Mouse (Mus musculus) adrenal gland, postnatal 36 days (tissue): ENCODE measurements at regions not wholly inside any gene's neighbourhood (a gene's known extent, or its start where the extent isn't known, plus 50 kb on each side); places are given as distances from the start of the nearest gene placed in this dataset.
A peak's percentile ranks its signal among the peaks of the same experiment; 100 is the strongest.

Source experiments
- DNase-seq, 2 experiments: peaks; one replicate each; pipeline ENCODE4 v3.0.0; 2021; ENCODE audit warnings: mixed read lengths in 1 of 2

DNA sequence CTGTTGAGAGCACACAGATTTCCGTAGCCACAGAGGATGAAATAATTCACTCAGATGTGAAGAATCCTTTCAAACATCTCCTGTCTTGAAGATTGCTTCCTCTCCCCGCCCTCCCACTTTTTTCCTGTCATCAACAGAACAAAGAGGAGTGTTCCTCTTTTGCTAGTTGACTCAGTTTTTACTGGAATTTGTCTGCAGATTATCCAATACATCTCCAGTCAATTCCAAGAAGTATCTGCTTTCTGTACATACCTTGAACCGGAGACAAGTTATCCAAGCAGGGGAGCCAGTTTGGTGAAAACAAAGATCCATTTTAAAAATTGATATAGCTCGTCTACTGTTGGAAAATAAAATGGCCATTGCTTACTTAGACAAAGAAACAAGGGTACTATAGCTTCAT lies 328.5 kb downstream of the Ttll7 start:
- no peak for DNase-seq

DNA sequence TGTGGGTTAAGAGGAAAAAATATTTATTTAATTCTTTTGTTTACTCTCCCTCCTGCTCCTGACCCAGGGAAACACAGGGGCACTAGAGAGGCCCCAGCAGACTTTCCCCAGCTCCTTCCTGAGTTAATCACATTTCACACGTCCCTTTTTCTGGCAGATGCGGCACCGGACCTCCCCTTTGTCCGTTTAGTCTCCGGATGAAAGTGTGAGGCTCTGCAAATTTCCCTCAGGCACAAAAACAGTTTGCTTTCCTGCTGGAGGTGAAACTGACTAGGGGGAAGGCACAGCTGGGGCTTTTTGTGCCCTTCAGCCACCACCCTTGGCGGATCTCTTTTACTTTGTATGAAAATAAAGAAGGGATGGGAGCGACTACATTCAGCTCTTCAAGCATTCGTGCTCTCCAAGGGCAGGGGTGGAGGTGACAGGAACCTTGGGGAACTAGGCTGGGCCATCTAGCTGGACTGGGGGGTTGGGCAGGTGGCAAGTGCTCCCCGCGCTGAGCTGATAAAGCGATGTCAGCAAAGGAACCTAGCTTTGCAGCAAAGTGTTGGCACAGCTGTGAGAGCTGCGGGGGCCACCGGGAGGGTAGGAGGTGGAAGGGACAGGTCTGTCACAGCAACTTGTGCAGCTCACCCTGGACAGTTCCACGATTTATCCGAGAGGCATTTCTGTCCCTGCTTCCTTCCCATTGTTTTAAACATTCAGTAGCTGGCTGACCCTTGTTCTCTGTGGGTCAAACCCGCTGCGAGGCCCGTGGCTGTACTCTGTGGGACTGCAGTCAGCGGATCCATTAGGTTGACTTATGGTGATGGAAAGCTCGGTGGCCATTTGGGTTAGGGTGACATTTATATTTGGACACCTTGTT lies 329.6 kb downstream of the Ttll7 start:
- peak in 1 of 2 experiments; percentile 13 for DNase-seq

GRCm38 (mm10) chr3:147182366-147182875 lies 330.3 kb downstream of the Ttll7 start:
- no peak for DNase-seq

GRCm38 (mm10) chr3:147183656-147184290 lies 331.6 kb downstream of the Ttll7 start:
- DNase-seq, result no peak

GRCm38 (mm10) chr3:147189737-147190136 lies 337.6 kb downstream of the Ttll7 start:
- DNase-seq, result no peak

DNA sequence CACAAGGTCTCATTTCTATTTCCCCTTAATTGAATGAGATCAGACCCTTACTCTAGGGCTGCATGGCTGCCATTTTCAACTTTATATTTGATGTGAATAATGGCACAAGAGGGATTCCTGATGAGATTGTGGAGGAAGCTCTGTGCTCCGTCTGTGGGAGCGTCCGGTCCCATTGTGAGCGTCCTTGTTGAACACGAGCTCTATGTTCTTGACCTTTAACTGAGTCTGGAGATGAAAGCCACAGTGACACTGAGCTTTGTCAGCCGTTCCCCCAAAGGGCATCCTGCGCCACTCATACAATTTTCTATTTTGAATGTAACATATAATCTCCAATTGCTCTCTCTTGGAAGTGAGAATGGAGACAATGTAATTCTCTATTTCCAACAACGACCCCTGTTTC lies 344.5 kb downstream of the Ttll7 start:
- DNase-seq, result peak; percentile 50 to 58

DNA sequence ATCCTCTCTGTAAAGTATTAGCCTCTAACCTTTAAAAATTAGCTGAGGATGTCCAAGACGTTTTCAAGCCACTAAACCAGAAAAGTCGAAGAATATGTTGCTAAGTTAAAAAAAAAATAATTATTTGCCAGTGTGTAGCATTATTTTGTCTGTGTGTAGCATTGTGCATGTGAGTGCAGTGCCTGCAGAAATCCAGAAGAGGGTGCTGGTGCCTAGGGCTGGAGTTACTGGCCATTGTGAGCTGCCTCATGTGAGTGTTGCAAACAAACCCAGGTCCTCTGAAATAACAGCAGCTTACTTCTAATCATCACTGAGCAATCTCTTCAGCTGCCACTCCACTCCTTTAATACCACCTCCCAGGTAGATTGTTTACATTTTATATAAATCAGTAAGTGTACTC lies 345.0 kb downstream of the Ttll7 start:
- DNase-seq, result peak; percentile 23 to 35

DNA sequence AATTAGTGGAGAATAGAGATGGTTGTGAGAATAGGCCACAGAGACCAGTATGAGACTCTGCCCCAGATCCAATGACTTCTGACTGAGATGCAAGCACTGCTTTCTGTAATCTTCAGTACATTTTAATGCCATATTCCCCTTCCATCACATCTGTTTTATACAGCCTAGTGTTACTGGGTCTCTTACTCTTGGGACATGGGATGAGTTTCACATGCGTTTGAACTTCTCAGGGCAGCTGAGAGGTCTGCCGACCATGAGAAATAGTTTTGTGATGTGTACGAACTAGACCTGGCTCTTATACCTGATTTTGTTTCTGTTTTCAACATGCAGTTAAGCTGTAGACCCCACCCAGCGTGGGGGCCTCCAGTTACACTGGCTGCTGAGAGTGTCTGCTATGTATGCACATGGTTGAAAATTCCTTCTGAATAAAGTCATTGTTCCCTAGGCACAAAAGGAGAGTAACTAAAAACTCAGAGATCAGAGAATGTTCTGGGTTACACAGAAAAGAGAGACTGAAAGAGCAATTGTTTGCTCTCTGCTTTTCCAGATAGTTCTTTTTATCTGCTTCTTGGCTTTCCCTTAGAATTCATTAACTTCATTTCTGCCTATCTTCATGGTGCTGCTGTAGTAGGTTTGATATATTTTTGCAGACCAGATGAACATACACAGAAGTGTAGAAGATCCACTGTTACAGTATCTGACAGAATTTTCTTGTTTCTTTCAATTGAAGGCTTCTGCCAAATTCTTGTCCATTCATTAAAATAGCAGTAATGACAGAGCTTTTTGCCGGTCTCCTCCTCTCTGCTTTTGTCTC lies 359.2 kb downstream of the Ttll7 start:
- DNase-seq, result no peak

- DNase-seq, result no peak
Observed at GRCm38 (mm10) chr3:147228663-147229062, 376.5 kb downstream of the Ttll7 start.

DNA sequence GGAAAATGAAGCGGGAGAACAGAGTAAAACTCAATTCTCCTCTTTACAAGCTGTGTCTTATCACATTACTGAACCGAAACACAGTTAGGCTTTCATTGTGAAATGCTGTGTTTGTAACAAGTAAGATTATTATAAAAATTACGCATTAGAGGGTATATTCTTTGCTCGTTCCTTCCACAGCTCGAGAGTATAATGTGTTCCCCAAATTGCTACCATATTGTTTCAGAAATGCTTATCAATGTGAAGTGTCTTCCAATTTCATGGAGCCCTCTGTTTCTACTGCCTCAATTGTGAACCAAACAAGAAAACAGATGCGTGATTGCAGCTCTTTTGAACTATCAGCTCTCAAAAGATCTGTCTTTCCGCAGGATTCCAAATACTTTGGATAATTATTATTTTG lies 378.4 kb downstream of the Ttll7 start:
- no peak for DNase-seq

DNA sequence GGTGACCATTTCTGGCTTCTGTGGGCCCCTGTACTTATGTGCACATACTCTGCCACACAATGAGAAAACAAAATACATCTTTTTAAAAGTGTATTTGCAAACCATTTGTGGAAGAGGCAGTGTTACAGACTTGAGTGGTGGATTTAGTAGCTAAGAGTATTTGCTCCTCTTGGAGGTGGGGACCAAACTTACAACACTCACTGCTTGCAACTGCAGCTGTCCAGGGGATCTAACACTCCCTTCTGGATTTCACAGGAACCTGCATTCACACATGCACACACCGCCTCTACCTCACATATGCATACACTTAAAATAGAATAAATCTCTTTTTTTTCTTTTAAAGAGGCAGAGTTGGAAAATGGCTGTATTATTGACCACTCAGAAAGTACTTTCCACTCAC lies 386.2 kb downstream of the Ttll7 start:
- DNase-seq, result no peak

DNA sequence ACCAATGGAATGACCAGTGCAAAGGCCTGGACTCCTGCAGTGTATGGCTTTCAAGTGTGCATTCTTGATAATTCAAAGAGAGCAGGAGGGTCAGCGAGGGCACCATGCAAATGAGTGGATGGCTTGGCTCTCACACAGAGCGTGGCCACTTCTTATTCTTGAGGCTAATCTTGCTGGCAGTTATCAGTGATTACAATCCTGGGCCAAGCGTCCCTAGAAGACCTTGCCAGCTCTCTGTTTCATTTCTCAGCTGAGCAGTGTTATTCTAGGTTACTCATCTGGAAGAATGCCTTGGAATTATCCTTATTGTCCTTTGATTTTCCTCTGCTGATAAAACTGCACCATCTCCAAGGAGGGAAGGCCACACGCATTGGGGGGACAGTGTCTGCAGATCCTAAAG lies 388.5 kb downstream of the Ttll7 start:
- DNase-seq, result no peak

GRCm38 (mm10) chr3:147244911-147245430 lies 392.8 kb downstream of the Ttll7 start:
- DNase-seq, result no peak

- no peak for DNase-seq
Observed at GRCm38 (mm10) chr3:147246141-147246540, 394.0 kb downstream of the Ttll7 start.

DNA sequence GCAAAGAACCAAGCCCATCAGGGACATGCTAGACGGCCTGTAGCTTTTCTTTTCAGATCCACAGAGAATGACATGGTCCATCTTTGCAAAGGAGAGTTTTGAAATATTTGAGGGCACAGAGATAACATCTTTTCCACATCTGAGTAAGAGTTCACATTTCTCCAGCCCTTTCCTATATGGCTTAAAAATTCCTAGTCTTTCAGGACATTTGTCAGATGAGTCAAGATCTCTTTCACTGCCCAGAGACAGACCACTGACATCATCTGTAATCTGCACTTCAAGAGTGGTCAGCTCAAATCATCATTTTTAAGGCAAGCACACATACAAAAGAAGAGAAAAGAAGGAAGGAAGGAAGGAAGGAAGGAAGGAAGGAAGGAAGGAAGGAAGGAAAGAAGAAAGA lies 397.3 kb downstream of the Ttll7 start:
- no peak for DNase-seq

- no peak for DNase-seq
Observed at GRCm38 (mm10) chr3:147249906-147250305, 397.7 kb downstream of the Ttll7 start.

- no peak for DNase-seq
Observed at GRCm38 (mm10) chr3:147252226-147252788, 400.1 kb downstream of the Ttll7 start.

DNA sequence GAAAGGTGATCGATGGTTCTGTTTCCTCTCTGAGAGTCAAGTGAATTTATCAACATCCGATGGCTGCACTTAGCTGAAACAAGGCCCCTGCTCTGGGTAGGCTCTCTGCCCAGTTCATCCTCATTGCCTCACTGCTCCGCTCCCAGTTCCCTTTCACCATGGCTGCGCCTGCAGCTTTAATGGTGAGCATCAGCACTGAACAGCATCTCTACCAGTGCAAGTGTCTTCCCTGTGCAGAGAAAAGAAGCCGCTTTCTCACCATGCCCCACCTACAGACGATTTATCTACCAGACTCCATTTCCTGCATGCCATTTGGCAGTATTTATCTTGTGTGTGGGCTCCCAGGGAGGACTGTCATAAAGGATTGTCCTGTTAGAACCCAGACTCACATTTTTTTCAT lies 400.6 kb downstream of the Ttll7 start:
- DNase-seq, result no peak

GRCm38 (mm10) chr3:147254454-147254853 lies 402.3 kb downstream of the Ttll7 start:
- no peak for DNase-seq

GRCm38 (mm10) chr3:147260958-147261595 lies 408.9 kb downstream of the Ttll7 start:
- DNase-seq, result no peak

GRCm38 (mm10) chr3:147266556-147266955 lies 414.4 kb downstream of the Ttll7 start:
- DNase-seq, result no peak

- DNase-seq, result peak; percentile 22 to 31
Observed at GRCm38 (mm10) chr3:147273446-147273845, 421.3 kb downstream of the Ttll7 start.
